Mouse (Mus musculus): Measurements from ENCODE around the gene Epb41l4b. TPM values are rescaled to one million over a fixed set of nuclear protein-coding genes. Genes with fewer than 3 reads are reported as not detected.

Gene Epb41l4b
- polyA plus RNA-seq, 1 experiment from 2014 or later: 3.8 TPM

DNA sequence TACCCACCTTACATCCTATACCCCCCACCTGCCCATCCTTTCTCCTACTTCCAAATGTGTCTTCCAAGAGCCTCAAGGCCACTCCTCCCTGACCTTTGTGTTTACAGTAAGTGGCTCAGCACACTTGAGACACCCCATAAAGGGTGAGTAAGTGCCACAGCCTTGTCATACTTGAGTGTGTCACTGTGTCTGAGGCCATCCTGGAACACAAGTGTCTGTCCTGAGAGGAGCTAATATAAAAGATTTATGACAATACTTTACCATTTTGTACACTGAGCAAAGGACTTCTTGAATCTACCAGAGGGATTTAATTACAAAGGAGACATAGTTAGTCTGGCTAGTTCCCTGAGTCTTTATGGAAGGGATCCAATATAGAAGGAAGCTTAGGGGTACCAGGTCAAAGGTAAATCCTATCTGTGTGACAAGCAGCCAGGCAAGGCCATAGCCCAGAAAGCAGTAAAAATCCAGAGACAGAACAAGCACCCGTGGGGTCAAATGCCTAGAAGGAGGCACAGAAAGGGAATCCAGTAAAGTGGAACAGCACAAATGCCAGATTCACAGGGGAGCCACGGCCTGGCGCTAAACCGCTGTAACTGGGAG is 2.9 kb downstream of the Epb41l4b start:
- H3K36me3 ChIP-seq (replicated peaks; ENCODE audit: control insufficient read depth, insufficient read depth): no peaks in the 10 kb centered on the region
- peaks cover 24% of the 10 kb centered on the region for H3K4me1 ChIP-seq (replicated peaks; ENCODE audit: control insufficient read depth, insufficient read depth, low read length)
- WGBS: 34% methylated on average over 4 of the region's 4 CpGs
- H3K4me2 ChIP-seq (replicated peaks): peak overlapping the region; percentile 82
- no peaks in the 10 kb centered on the region for H3K9me3 ChIP-seq (ENCODE audit: control insufficient read depth, low read length)
- H3K27ac ChIP-seq: no peak overlapping the region
- H3K9ac ChIP-seq: peak overlapping the region; percentile 13; the same call in 1 of the 2 replicates
- H3K27me3 ChIP-seq (ENCODE audit: control insufficient read depth, insufficient read depth, low read length): peaks cover 15% of the 10 kb centered on the region; the same call in 1 of the 2 replicates
- ATAC-seq (ENCODE audit: low FRiP score) (no peak), DNase-seq (ENCODE audit: low spot score) (no peak)
- peak overlapping the region; percentile 66; the same call in 1 of the 2 replicates for H3K4me3 ChIP-seq (replicated peaks; ENCODE audit: low read length)

- 65% methylated on average over 10 of the region's 10 CpGs for WGBS
- DNase-seq (ENCODE audit: low spot score): no peak
- no peaks in the 10 kb centered on the region for H3K9me3 ChIP-seq (ENCODE audit: control insufficient read depth, low read length)
- H3K4me1 ChIP-seq (replicated peaks; ENCODE audit: control insufficient read depth, insufficient read depth, low read length): peaks cover 24% of the 10 kb centered on the region
- no peaks in the 10 kb centered on the region for H3K36me3 ChIP-seq (replicated peaks; ENCODE audit: control insufficient read depth, insufficient read depth)
- ATAC-seq (ENCODE audit: low FRiP score): no peak
- H3K4me3 ChIP-seq (replicated peaks; ENCODE audit: low read length): no peak overlapping the region
- H3K4me2 ChIP-seq (replicated peaks): no peak overlapping the region
- no peak overlapping the region for H3K27ac ChIP-seq
- H3K9ac ChIP-seq: no peak overlapping the region
- H3K27me3 ChIP-seq (ENCODE audit: control insufficient read depth, insufficient read depth, low read length): peaks cover 15% of the 10 kb centered on the region; the same call in 1 of the 2 replicates
Measured at GRCm38 (mm10) chr4:57139433-57139832, 3.8 kb downstream of the Epb41l4b start.

DNA sequence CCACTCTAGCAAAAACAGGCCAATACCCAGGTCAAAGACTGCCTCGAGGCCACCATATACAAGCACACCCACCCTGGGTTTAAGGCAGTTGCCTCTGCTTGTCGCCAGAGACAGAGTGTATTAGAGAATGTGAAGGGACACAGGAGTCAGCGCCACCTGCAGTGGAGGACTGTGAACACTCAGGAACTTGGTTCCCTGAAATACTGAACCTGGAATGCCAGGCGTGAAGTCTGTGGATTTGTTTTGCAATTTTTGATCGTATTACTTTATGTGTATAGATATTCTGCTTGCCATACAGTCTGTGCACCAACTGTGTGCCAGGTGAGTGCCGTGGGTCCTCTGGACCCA is 5.2 kb downstream of the Epb41l4b start:
- no peak for DNase-seq (ENCODE audit: low spot score)
- Histone ChIP-seq H3K36me3 (replicated peaks; ENCODE audit: control insufficient read depth, insufficient read depth) (no peaks in the 10 kb centered on the region), H3K27me3 (ENCODE audit: control insufficient read depth, insufficient read depth, low read length) (peaks cover 15% of the 10 kb centered on the region; the same call in 1 of the 2 replicates), H3K27ac (no peak overlapping the region), H3K4me2 (replicated peaks) (no peak overlapping the region), H3K4me3 (replicated peaks; ENCODE audit: low read length) (no peak overlapping the region), H3K9me3 (ENCODE audit: control insufficient read depth, low read length) (no peaks in the 10 kb centered on the region), H3K9ac (no peak overlapping the region), H3K4me1 (replicated peaks; ENCODE audit: control insufficient read depth, insufficient read depth, low read length) (peaks cover 24% of the 10 kb centered on the region)
- WGBS: 78% methylated on average over 6 of the region's 6 CpGs
- no peak for ATAC-seq (ENCODE audit: low FRiP score)

GRCm38 (mm10) chr4:57137371-57138092 is 5.7 kb downstream of the Epb41l4b start:
- 76% methylated on average over 8 of the region's 8 CpGs for WGBS
- no peak for DNase-seq (ENCODE audit: low spot score)
- no peaks in the 10 kb centered on the region for H3K9me3 ChIP-seq (ENCODE audit: control insufficient read depth, low read length)

DNA sequence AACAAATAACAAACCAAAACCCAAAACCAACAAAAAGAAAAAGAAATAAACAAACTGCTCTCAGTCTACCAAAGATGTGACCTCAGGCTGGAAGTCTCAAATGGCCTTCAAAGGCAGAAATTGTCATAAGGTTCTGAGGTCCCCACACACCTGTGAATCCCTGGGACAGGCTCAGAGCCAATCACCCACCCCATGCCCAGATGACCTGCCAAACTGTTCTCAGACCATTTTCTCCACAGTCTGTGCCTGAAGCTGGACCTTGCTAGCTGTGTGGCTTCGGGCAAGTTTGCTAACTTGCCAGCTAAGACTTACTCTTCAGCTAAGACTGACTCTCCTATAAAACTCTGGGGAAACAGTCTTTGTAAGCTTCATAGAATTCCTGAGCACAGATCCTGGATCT is 7.8 kb downstream of the Epb41l4b start:
- Histone ChIP-seq H3K27me3 (ENCODE audit: control insufficient read depth, insufficient read depth, low read length) (peaks cover 10% of the 10 kb centered on the region; the same call in 1 of the 2 replicates), H3K9ac (no peak overlapping the region), H3K9me3 (ENCODE audit: control insufficient read depth, low read length) (no peaks in the 10 kb centered on the region), H3K4me3 (replicated peaks; ENCODE audit: low read length) (no peak overlapping the region), H3K4me2 (replicated peaks) (no peak overlapping the region), H3K36me3 (replicated peaks; ENCODE audit: control insufficient read depth, insufficient read depth) (no peaks in the 10 kb centered on the region), H3K4me1 (replicated peaks; ENCODE audit: control insufficient read depth, insufficient read depth, low read length) (peaks cover 2% of the 10 kb centered on the region; the same call in 1 of the 2 replicates), H3K27ac (no peak overlapping the region)
- WGBS: 92% methylated on average over 1 of the region's 1 CpGs
- DNase-seq (ENCODE audit: low spot score) (no peak), ATAC-seq (ENCODE audit: low FRiP score) (no peak)

More at GRCm38 (mm10) chr4:57137371-57138092, 5.7 kb downstream of the Epb41l4b start:
- Histone ChIP-seq H3K4me1 (replicated peaks; ENCODE audit: control insufficient read depth, insufficient read depth, low read length) (peaks cover 22% of the 10 kb centered on the region), H3K4me3 (replicated peaks; ENCODE audit: low read length) (no peak overlapping the region), H3K27me3 (ENCODE audit: control insufficient read depth, insufficient read depth, low read length) (peaks cover 15% of the 10 kb centered on the region; the same call in 1 of the 2 replicates), H3K36me3 (replicated peaks; ENCODE audit: control insufficient read depth, insufficient read depth) (no peaks in the 10 kb centered on the region), H3K9ac (no peak overlapping the region), H3K4me2 (replicated peaks) (no peak overlapping the region), H3K27ac (no peak overlapping the region)
- ATAC-seq (ENCODE audit: low FRiP score): no peak

DNA sequence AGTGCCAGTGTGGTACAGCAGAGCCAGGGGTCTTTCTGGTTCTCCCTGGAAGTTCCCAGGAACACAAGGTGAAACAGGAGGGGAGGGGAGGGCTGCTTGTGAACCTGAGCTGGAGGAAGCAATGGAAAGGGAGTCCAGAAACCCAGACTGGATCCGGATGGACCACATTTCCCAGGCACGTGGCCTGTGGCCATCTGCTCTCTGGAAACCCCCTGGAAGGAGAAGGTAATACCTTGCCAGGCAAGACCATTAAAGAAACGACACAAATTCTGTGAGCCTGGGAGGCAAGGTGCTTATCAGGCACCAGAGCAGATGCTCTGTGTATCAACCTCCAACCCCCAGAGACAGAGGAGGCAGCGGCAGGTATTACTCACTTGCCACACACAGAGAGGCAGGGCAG is 8.7 kb downstream of the Epb41l4b start:
- Histone ChIP-seq H3K9ac (no peak overlapping the region), H3K4me3 (replicated peaks; ENCODE audit: low read length) (no peak overlapping the region), H3K27ac (no peak overlapping the region), H3K36me3 (replicated peaks; ENCODE audit: control insufficient read depth, insufficient read depth) (no peaks in the 10 kb centered on the region), H3K9me3 (ENCODE audit: control insufficient read depth, low read length) (no peaks in the 10 kb centered on the region), H3K27me3 (ENCODE audit: control insufficient read depth, insufficient read depth, low read length) (0 out of 2 replicates have a peak, but pooled peaks cover 3% of the 10 kb centered on the region), H3K4me2 (replicated peaks) (no peak overlapping the region), H3K4me1 (replicated peaks; ENCODE audit: control insufficient read depth, insufficient read depth, low read length) (no peaks in the 10 kb centered on the region)
- DNase-seq (ENCODE audit: low spot score) (no peak), ATAC-seq (ENCODE audit: low FRiP score) (no peak)
- 60% methylated on average over 4 of the region's 4 CpGs for WGBS

DNA sequence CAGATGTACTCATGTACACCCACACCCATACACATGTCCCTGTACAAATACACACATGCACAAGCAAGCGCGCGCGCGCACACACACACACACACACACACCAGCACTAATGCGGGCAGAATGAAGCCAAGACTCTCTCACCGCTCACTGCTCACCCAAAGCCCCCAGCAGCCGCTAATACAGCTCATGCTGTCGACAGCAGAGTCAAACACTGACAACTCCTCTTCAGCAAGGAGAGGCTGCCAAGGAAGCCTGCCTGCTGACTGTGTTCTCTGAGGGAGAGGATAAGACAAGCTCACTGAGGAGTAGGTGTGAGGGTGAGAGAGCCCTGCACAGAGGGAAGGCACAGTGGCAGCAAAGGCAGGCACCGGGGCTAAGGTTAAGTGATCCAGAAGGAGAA is 11.4 kb downstream of the Epb41l4b start:
- WGBS: 76% methylated on average over 10 of the region's 10 CpGs
- no peak overlapping the region for H3K9ac ChIP-seq
- DNase-seq (ENCODE audit: low spot score) (no peak), ATAC-seq (ENCODE audit: low FRiP score) (no peak)
- no peak overlapping the region for H3K4me3 ChIP-seq (replicated peaks; ENCODE audit: low read length)
- H3K27me3 ChIP-seq (ENCODE audit: control insufficient read depth, insufficient read depth, low read length): no peaks in the 10 kb centered on the region
- no peaks in the 10 kb centered on the region for H3K4me1 ChIP-seq (replicated peaks; ENCODE audit: control insufficient read depth, insufficient read depth, low read length)
- no peak overlapping the region for H3K4me2 ChIP-seq (replicated peaks)
- no peak overlapping the region for H3K27ac ChIP-seq
- H3K36me3 ChIP-seq (replicated peaks; ENCODE audit: control insufficient read depth, insufficient read depth): no peaks in the 10 kb centered on the region
- no peaks in the 10 kb centered on the region for H3K9me3 ChIP-seq (ENCODE audit: control insufficient read depth, low read length)

DNA sequence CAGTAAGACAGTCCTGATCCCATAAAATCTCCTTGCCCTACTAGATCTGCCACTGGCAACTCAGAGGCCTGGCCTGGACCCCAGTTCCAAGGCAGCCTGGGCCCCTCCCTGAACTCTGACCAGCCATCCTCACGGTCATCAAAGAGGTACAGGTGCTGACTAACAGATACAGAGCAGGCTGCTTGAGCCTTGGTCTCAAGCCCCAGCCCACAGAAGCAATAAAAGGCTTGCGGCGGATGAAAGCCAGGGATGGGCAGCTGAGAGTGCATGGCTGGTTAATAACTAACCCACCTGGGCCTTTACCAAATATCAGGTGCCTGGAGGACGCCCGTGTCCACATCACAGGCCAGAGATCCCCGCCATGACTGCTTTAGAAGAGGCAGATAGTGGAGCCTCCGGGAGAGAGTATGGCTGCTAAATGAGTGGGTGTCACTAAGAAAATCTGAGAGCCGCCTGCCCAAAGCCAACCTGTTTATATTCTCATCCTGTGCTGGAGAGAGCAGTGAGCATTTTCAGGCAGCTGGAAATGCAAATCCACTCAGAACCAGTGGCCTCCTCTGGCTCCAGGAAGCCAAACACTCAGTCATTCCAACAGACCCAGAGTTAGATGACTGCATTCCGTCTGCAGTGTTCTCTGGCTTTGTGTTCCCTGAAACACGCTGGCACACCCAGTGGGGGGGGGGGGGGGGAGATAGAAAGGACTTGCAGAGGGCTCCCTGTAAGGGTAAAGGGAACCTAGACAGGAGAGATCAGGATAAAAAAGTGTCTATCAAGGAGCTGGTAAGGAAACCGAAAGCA is 13.3 kb downstream of the Epb41l4b start:
- no peak overlapping the region for H3K4me2 ChIP-seq (replicated peaks)
- no peak for ATAC-seq (ENCODE audit: low FRiP score)
- no peak for DNase-seq (ENCODE audit: low spot score)
- H3K27me3 ChIP-seq (ENCODE audit: control insufficient read depth, insufficient read depth, low read length): no peaks in the 10 kb centered on the region
- no peak overlapping the region for H3K27ac ChIP-seq
- H3K4me1 ChIP-seq (replicated peaks; ENCODE audit: control insufficient read depth, insufficient read depth, low read length): no peaks in the 10 kb centered on the region
- H3K9ac ChIP-seq: no peak overlapping the region
- no peaks in the 10 kb centered on the region for H3K9me3 ChIP-seq (ENCODE audit: control insufficient read depth, low read length)
- no peaks in the 10 kb centered on the region for H3K36me3 ChIP-seq (replicated peaks; ENCODE audit: control insufficient read depth, insufficient read depth)
- no peak overlapping the region for H3K4me3 ChIP-seq (replicated peaks; ENCODE audit: low read length)
- whole genome bisulfite sequencing: 73% methylated on average over 11 of the region's 11 CpGs

GRCm38 (mm10) chr4:57123003-57123402 is 20.2 kb downstream of the Epb41l4b start:
- no peak for ATAC-seq (ENCODE audit: low FRiP score)

More at GRCm38 (mm10) chr4:57123003-57123402, 20.2 kb downstream of the Epb41l4b start:
- Histone ChIP-seq H3K4me2 (replicated peaks) (no peak overlapping the region), H3K9me3 (ENCODE audit: control insufficient read depth, low read length) (no peaks in the 10 kb centered on the region), H3K9ac (no peak overlapping the region), H3K36me3 (replicated peaks; ENCODE audit: control insufficient read depth, insufficient read depth) (no peaks in the 10 kb centered on the region), H3K4me3 (replicated peaks; ENCODE audit: low read length) (no peak overlapping the region), H3K27ac (no peak overlapping the region), H3K27me3 (ENCODE audit: control insufficient read depth, insufficient read depth, low read length) (no peaks in the 10 kb centered on the region), H3K4me1 (replicated peaks; ENCODE audit: control insufficient read depth, insufficient read depth, low read length) (no peaks in the 10 kb centered on the region)
- no peak for DNase-seq (ENCODE audit: low spot score)
- WGBS: 60% methylated on average over 11 of the region's 11 CpGs

Measured in hindbrain, embryonic 14.5 days (tissue).